Mouse (Mus musculus) midbrain, postnatal 0 days (tissue): ENCODE measurements around the gene Ppia. TPM values are rescaled to one million over a fixed set of nuclear protein-coding genes. Genes with fewer than 3 reads are reported as not detected.

Source experiments
- ATAC-seq: fragments of 200-750 bp; cut with Nextera tagmentation; 2 replicates; pipeline ENCODE4 v1.8.0; 2017; ENCODE audit warnings: moderate number of reproducible peaks, mild to moderate bottlenecking, moderate TSS enrichment, moderate library complexity; ENCODE audit not compliant: low FRiP score
- DNase-seq: peaks from one replicate; pipeline ENCODE4 v3.0.0-alpha.2; 2015; ENCODE audit warnings: low spot score
- H3K27ac ChIP-seq: fragments of 300-500 bp; sonication (generic); 2 replicates; pipeline ENCODE4 v1.5.1; 2014; ENCODE audit warnings: low read depth, mild to moderate bottlenecking, low read length, mixed read lengths
- H3K27me3 ChIP-seq: fragments of 300-500 bp; sonication (generic); 2 replicates; pipeline ENCODE4 v1.6.1; 2014; ENCODE audit warnings: low read length, control low read depth, mixed read lengths; ENCODE audit not compliant: insufficient read depth
- H3K36me3 ChIP-seq: fragments of 300-500 bp; sonication (generic); 2 replicates; pipeline ENCODE4 v1.6.1; 2014; ENCODE audit warnings: low read length, control low read depth, mixed read lengths; ENCODE audit not compliant: insufficient read depth
- H3K4me1 ChIP-seq: fragments of 300-500 bp; sonication (generic); 2 replicates; pipeline ENCODE4 v1.6.1; 2014; ENCODE audit warnings: mild to moderate bottlenecking, control low read depth, antibody characterized with exemption, low read length, mixed read lengths; ENCODE audit not compliant: insufficient read depth
- H3K4me2 ChIP-seq: fragments of 300-500 bp; sonication (generic); 2 replicates; pipeline ENCODE4 v1.6.1; 2014; ENCODE audit warnings: low read depth, mild to moderate bottlenecking, low read length, mixed read lengths; ENCODE audit not compliant: poor library complexity, severe bottlenecking
- H3K4me3 ChIP-seq: fragments of 300-500 bp; sonication (generic); 2 replicates; pipeline ENCODE4 v1.5.1; 2014; ENCODE audit warnings: low read depth, mild to moderate bottlenecking, low read length, moderate library complexity
- H3K9ac ChIP-seq: fragments of 300-500 bp; sonication (generic); replicated peaks from 2 replicates; pipeline ENCODE4 v1.6.1; 2014; ENCODE audit warnings: mild to moderate bottlenecking, low read length, moderate library complexity, mixed read lengths; ENCODE audit not compliant: poor library complexity, severe bottlenecking
- H3K9me3 ChIP-seq: fragments of 300-500 bp; sonication (generic); 2 replicates; pipeline ENCODE4 v1.6.1; 2016; ENCODE audit warnings: low read length, control low read depth
- CTCF ChIP-seq: IDR thresholded peaks from 2 replicates; pipeline ENCODE4 v1.5.1; 2016; ENCODE audit warnings: antibody characterized with exemption, mild to moderate bottlenecking
- WGBS: fragments of 180-500 bp; shearing (Covaris S2); extraction: QIAGEN DNeasy Blood & Tissue Kit; methylation state at CpG from one replicate; pipeline ENCODE4 v1.1.7; 2014; 5-methylcytosine and 5-hydroxymethylcytosine counted together
- polyA plus RNA-seq: library from polyadenylated mRNA; unstranded; fragments of >200 nt; fragmentation: Nextera tagmentation; extraction: Ambion mirVana; gene quantifications from 2 replicates; pipeline ENCODE4 v1.2.1, GENCODE M21; 2015
- total RNA-seq: library from RNA; depleted of rRNA; stranded (reverse); fragments of >200 nt; gene quantifications from 2 replicates; pipeline ENCODE4 v1.2.3, GENCODE M21; 2014

Ppia gene
- total and polyA plus RNA-seq, 2 experiments from 2014 or later: 2,296 to 5,106 TPM

- no peak overlapping the region for H3K9ac ChIP-seq
- no peak overlapping the region for H3K27ac ChIP-seq
- H3K4me1 ChIP-seq: no peaks in the 10 kb centered on the region
- H3K4me3 ChIP-seq: no peak overlapping the region
- no peaks in the 10 kb centered on the region for H3K36me3 ChIP-seq
- no peaks in the 10 kb centered on the region for H3K27me3 ChIP-seq
- H3K9me3 ChIP-seq: no peaks in the 10 kb centered on the region
- WGBS: 88% methylated on average over 9 of the region's 9 CpGs
- no peak for DNase-seq
- no peak for TF ChIP-seq CTCF
- H3K4me2 ChIP-seq: no peak overlapping the region
- no peak for ATAC-seq
Observed at GRCm38 (mm10) chr11:6372784-6373183, 42.5 kb upstream of the Ppia start.

- no peaks in the 10 kb centered on the region for H3K27me3 ChIP-seq
- H3K4me2 ChIP-seq: no peak overlapping the region
- no peak overlapping the region for H3K9ac ChIP-seq
- TF ChIP-seq CTCF: no peak
- no peak for DNase-seq
- H3K4me3 ChIP-seq: no peak overlapping the region
- H3K4me1 ChIP-seq: no peaks in the 10 kb centered on the region
- H3K9me3 ChIP-seq: no peaks in the 10 kb centered on the region
- no peak overlapping the region for H3K27ac ChIP-seq
- WGBS: 86% methylated on average over 6 of the region's 6 CpGs
- no peaks in the 10 kb centered on the region for H3K36me3 ChIP-seq
- ATAC-seq: no peak
Observed at GRCm38 (mm10) chr11:6380916-6381315, 34.3 kb upstream of the Ppia start.

GRCm38 (mm10) chr11:6388126-6388725 lies 27.0 kb upstream of the Ppia start:
- H3K36me3 ChIP-seq: 0 out of 2 replicates have a peak, but pooled peaks cover 2% of the 10 kb centered on the region
- H3K27me3 ChIP-seq: no peaks in the 10 kb centered on the region
- H3K4me3 ChIP-seq: peak overlapping the region; percentile 89
- peak overlapping the region; percentile 83; the same call in 1 of the 2 replicates for H3K27ac ChIP-seq
- WGBS: 90% methylated on average over 6 of the region's 6 CpGs
- no peak for ATAC-seq
- H3K4me1 ChIP-seq: peaks cover 11% of the 10 kb centered on the region; the same call in 1 of the 2 replicates
- H3K4me2 ChIP-seq: peak overlapping the region; percentile 75
- no peaks in the 10 kb centered on the region for H3K9me3 ChIP-seq
- peak overlapping the region; percentile 89; the same call in 1 of the 2 replicates for H3K9ac ChIP-seq
- no peak for DNase-seq
- no peak for TF ChIP-seq CTCF

GRCm38 (mm10) chr11:6388726-6389413 lies 26.4 kb upstream of the Ppia start, which contains the start of gene Zmiz2:
Zmiz2 (plus strand) TSS chr11:6389074.
- DNase-seq (peak; percentile 94), ATAC-seq (peak; percentile 98)
- Histone ChIP-seq H3K4me3 (peak within 1 kb of the TSS; percentile 89), H3K27ac (peak within 1 kb of the TSS; percentile 83), H3K9me3 (no peaks in the 10 kb centered on the region), H3K27me3 (no peaks in the 10 kb centered on the region), H3K36me3 (0 out of 2 replicates have a peak, but pooled peaks cover 2% of the 10 kb centered on the region), H3K4me1 (peaks cover 11% of the 10 kb centered on the region; the same call in 1 of the 2 replicates), H3K4me2 (peak within 1 kb of the TSS; percentile 75), H3K9ac (peak within 1 kb of the TSS; percentile 89)
- TF ChIP-seq CTCF: no peak
- WGBS: 8% methylated on average over 40 of the region's 60 CpGs

GRCm38 (mm10) chr11:6389483-6389921 lies 25.7 kb upstream of the Ppia start:
- Histone ChIP-seq H3K9me3 (no peaks in the 10 kb centered on the region), H3K36me3 (peaks cover 5% of the 10 kb centered on the region; the same call in 1 of the 2 replicates), H3K4me3 (peak overlapping the region; percentile 89), H3K4me1 (peaks cover 11% of the 10 kb centered on the region; the same call in 1 of the 2 replicates), H3K27me3 (no peaks in the 10 kb centered on the region), H3K4me2 (peak overlapping the region; percentile 75), H3K27ac (peak overlapping the region; percentile 83), H3K9ac (peak overlapping the region; percentile 89)
- ATAC-seq (no peak; the same call in none of the 2 replicates), DNase-seq (no peak)
- TF ChIP-seq CTCF: no peak
- WGBS: 1% methylated on average over 21 of the region's 43 CpGs
